Mouse (Mus musculus): ENCODE results near the gene Pcgf2. TPM values are rescaled to one million over a fixed set of nuclear protein-coding genes. Genes with fewer than 3 reads are reported as not detected.
A peak's percentile ranks its signal among the peaks of the same experiment; 100 is the strongest.

Pcgf2 gene
- polyA plus RNA-seq, 2 experiments: 18.1 to 130 TPM

GRCm38 (mm10) chr11:97718281-97718860, 18.1 kb upstream of the Pcgf2 start:
- Histone ChIP-seq H3K4me3 (replicated peaks; ENCODE audit: low read length) (no peak overlapping the region), H3K27ac (replicated peaks; ENCODE audit: low read depth, low read length) (no peak overlapping the region), H3K9me3 (ENCODE audit: control insufficient read depth, low read length) (peaks cover 5% of the 10 kb centered on the region; the same call in 1 of the 2 replicates), H3K4me1 (ENCODE audit: control insufficient read depth, insufficient read depth, low read length) (no peaks in the 10 kb centered on the region), H3K4me2 (replicated peaks; ENCODE audit: low read depth, low read length, severe bottlenecking) (no peak overlapping the region), H3K27me3 (ENCODE audit: control insufficient read depth, insufficient read depth, low read length) (no peaks in the 10 kb centered on the region), H3K9ac (ENCODE audit: low read depth, low read length, severe bottlenecking) (no peak overlapping the region), H3K36me3 (ENCODE audit: control insufficient read depth, insufficient read depth, low read length) (peaks cover 82% of the 10 kb centered on the region)
- WGBS: 81% methylated on average over 15 of the region's 15 CpGs
- no peak for ATAC-seq (ENCODE audit: low FRiP score, low read depth)
- no peak for DNase-seq (ENCODE audit: low spot score)
- TF ChIP-seq POLR2A (IDR thresholded peaks at IDR 0.05; ENCODE audit: borderline replicate concordance, extremely low read depth, insufficient read depth, insufficient read length): no peak

GRCm38 (mm10) chr11:97717369-97718280, 17.3 kb upstream of the Pcgf2 start:
- Histone ChIP-seq H3K4me2 (replicated peaks; ENCODE audit: low read depth, low read length, severe bottlenecking) (no peak overlapping the region), H3K4me1 (ENCODE audit: control insufficient read depth, insufficient read depth, low read length) (no peaks in the 10 kb centered on the region), H3K9me3 (ENCODE audit: control insufficient read depth, low read length) (peaks cover 5% of the 10 kb centered on the region; the same call in 1 of the 2 replicates), H3K36me3 (ENCODE audit: control insufficient read depth, insufficient read depth, low read length) (peaks cover 84% of the 10 kb centered on the region), H3K27me3 (ENCODE audit: control insufficient read depth, insufficient read depth, low read length) (no peaks in the 10 kb centered on the region), H3K9ac (ENCODE audit: low read depth, low read length, severe bottlenecking) (no peak overlapping the region), H3K27ac (replicated peaks; ENCODE audit: low read depth, low read length) (no peak overlapping the region), H3K4me3 (replicated peaks; ENCODE audit: low read length) (no peak overlapping the region)
- ATAC-seq (ENCODE audit: low FRiP score, low read depth) (no peak), DNase-seq (ENCODE audit: low spot score) (no peak)
- no peak for TF ChIP-seq POLR2A (IDR thresholded peaks at IDR 0.05; ENCODE audit: borderline replicate concordance, extremely low read depth, insufficient read depth, insufficient read length)
- WGBS: 89% methylated on average over 26 of the region's 26 CpGs

- no peak overlapping the region for H3K27ac ChIP-seq (replicated peaks; ENCODE audit: low read depth, low read length)
- no peak overlapping the region for H3K9ac ChIP-seq (ENCODE audit: low read depth, low read length, severe bottlenecking)
- 92% methylated on average over 6 of the region's 8 CpGs for WGBS
These were observed 15.7 kb upstream of the Pcgf2 start for GRCm38 (mm10) chr11:97716021-97716420.

GRCm38 (mm10) chr11:97714784-97715760, 14.8 kb upstream of the Pcgf2 start:
- H3K27ac ChIP-seq (replicated peaks; ENCODE audit: low read depth, low read length): no peak overlapping the region
- WGBS: 89% methylated on average over 14 of the region's 14 CpGs
- no peak overlapping the region for H3K4me2 ChIP-seq (replicated peaks; ENCODE audit: low read depth, low read length, severe bottlenecking)
- 0 out of 2 replicates have a peak, but pooled peaks have one; percentile 11 for ATAC-seq (ENCODE audit: low FRiP score, low read depth)
- H3K9ac ChIP-seq (ENCODE audit: low read depth, low read length, severe bottlenecking): no peak overlapping the region
- DNase-seq (ENCODE audit: low spot score): peak; percentile 41
- no peaks in the 10 kb centered on the region for H3K9me3 ChIP-seq (ENCODE audit: control insufficient read depth, low read length)
- no peaks in the 10 kb centered on the region for H3K27me3 ChIP-seq (ENCODE audit: control insufficient read depth, insufficient read depth, low read length)
- no peak for TF ChIP-seq POLR2A (IDR thresholded peaks at IDR 0.05; ENCODE audit: borderline replicate concordance, extremely low read depth, insufficient read depth, insufficient read length)
- no peak overlapping the region for H3K4me3 ChIP-seq (replicated peaks; ENCODE audit: low read length)
- no peaks in the 10 kb centered on the region for H3K4me1 ChIP-seq (ENCODE audit: control insufficient read depth, insufficient read depth, low read length)
- peaks cover 73% of the 10 kb centered on the region for H3K36me3 ChIP-seq (ENCODE audit: control insufficient read depth, insufficient read depth, low read length)

More at GRCm38 (mm10) chr11:97716021-97716420, 15.7 kb upstream of the Pcgf2 start:
- no peak overlapping the region for H3K4me3 ChIP-seq (replicated peaks; ENCODE audit: low read length)
- H3K4me2 ChIP-seq (replicated peaks; ENCODE audit: low read depth, low read length, severe bottlenecking): no peak overlapping the region
- H3K4me1 ChIP-seq (ENCODE audit: control insufficient read depth, insufficient read depth, low read length): no peaks in the 10 kb centered on the region
- TF ChIP-seq POLR2A (IDR thresholded peaks at IDR 0.05; ENCODE audit: borderline replicate concordance, extremely low read depth, insufficient read depth, insufficient read length): no peak
- peaks cover 80% of the 10 kb centered on the region for H3K36me3 ChIP-seq (ENCODE audit: control insufficient read depth, insufficient read depth, low read length)
- no peaks in the 10 kb centered on the region for H3K9me3 ChIP-seq (ENCODE audit: control insufficient read depth, low read length)
- ATAC-seq (ENCODE audit: low FRiP score, low read depth) (no peak), DNase-seq (ENCODE audit: low spot score) (no peak)
- H3K27me3 ChIP-seq (ENCODE audit: control insufficient read depth, insufficient read depth, low read length): no peaks in the 10 kb centered on the region
